Mouse (Mus musculus) G1E-ER4 (cell line): ENCODE results near the gene Srek1. TPM values are rescaled to one million over a fixed set of nuclear protein-coding genes. Genes with fewer than 3 reads are reported as not detected.

Experiments used
- GATA1 ChIP-seq: IDR thresholded peaks from one replicate; pipeline ENCODE4 v1.8.0; 2012; ENCODE audit warnings: low read length, inconsistent platforms
- polyA plus RNA-seq: library from polyadenylated mRNA; stranded (reverse); fragments of >175 nt; gene quantifications from 2 replicates; pipeline ENCODE4 v1.2.3, GENCODE M21; 2012

Gene Srek1
- polyA plus RNA-seq, result 42.3 and 79.5 TPM in 2 replicates

DNA sequence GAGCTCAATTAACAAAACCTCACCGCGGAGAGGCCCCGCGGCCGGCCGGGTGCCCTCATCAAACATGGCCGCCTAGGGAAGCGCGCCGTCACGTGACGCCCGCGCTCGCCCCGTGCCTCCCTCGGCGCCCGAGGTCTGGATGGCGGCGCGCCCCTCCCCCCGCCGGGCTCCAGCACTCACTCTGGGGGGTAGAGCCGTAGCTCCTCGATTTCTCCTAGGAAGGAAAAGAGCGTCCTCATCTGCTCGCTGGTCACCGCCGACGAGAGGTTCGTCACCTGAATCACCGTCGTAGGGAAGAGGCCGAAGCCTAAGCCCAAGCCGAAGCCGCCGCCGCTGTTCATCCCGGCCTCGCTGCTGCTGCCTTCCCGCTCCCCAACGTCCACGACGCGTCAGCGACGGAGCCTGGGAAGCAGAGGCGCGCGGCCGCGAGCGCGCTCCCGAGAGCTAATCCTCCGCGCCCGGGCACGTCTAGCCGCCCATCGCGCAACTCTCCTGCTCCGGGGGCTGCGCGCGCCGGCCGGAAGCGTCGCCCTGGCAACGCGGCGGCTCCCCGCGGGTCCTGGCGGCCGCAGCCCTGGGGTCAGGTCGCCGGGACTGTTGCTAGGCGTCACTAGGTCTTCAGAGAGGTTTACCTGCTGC, at the start of gene Srek1:
Srek1 (minus strand) TSS at position 490 of the 639 bp plus-strand sequence.
- no peak for TF ChIP-seq GATA1

DNA sequence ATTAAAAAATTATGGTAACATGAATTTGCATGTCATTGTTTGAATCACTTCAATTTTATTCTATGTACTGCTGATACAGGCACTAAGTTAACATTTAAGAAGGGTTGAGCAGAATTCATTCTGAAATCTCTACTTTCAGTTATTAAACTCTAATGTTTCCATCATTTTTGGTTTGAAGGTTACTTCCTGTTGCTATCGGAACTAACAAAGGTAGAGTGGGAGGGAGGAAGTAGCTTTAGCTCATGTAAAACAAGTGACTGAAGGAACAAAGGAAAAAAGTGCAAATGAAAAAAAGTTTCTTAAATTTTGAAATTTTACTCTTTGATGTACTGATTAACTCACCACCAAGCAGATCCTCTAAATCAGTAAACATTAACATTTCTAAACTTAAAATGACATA, 47.9 kb upstream of the Srek1 start:
- TF ChIP-seq GATA1, result no peak

DNA sequence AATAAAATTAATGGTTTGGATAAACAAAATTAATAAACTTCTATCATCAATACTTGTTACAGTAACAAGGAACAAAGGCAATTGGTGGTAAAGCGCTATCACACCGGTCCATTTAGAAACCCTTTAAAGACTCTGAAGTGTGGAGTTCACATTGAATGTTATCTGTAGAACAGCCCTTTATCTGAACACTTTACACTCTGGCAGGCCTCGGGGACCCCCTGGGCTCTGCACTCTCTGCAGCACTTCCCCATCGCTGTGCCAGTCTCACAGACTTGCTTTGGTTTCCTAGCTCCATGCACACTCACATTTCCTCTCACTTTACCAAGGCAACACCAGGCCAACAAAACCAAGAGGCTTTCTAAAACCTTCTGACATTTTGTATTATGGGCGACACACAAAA, 45.0 kb upstream of the Srek1 start:
- no peak for TF ChIP-seq GATA1

DNA sequence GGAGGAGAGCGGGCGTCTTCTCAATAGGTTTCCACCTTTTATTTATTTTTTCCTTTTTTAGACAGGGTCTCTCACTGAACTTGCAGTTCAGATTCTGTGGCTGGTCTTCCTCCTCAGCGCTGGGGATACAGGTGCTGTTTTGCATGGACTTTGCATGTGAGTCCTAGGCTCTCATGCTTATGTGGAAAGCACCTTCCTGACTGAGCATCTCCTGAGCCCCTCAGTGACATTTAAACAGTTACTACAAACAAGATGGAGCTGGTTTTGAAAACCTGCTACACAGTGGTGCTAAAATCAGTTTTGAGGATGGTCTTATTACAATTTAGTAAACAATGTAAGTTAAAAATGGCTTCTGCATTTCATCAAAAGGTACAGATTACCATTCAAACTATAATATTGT, 43.5 kb upstream of the Srek1 start:
- no peak for TF ChIP-seq GATA1

DNA sequence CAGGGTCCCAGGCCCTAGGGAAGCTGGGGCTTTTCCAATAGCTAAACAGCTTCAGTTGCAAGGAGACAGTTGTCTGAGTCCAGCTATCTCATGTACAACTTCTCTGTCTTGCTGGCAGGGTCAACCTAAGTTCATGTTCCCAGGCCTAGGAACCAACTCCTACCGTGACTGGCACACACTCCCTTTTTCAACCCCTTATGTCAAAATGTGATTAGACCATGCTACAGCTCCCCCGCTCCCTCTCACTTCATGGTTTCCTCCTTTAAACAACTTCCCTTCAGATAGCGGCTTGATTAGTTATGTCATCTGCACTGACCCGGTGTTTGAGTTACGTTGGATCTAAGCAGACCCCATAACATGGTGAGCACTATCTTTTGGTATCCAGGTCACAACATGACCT, 33.1 kb upstream of the Srek1 start:
- TF ChIP-seq GATA1, result no peak

DNA sequence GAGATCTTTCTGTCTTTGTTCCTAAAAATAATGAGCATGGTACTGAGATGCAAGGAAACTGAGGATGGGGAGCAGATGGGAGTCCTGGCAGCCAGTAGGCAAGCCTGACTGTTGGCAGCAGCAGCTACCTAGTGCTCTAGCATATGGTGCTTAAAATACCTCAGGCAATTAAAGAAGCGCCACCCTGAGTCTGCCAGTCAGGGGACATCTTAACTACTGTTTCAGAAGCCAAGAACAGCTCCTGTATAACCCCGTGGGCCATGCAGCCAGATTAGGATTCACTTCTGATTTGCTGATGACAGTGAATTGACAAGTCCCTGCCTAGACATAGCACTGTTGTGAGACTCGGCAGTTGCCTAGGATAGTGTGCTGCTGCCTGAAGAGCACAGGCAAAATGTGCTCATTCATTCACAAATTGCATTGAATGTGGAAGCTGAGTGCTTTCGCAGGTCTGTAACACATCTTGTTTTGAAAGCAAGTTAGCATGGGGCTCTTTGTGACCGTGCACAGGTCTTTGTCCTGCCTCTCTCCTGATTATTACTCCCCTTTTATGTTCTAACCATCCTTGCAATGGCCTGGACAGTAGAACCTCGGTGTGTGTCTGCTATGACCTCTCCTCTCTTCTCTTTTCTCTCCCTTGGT, 31.9 kb upstream of the Srek1 start:
- no peak for TF ChIP-seq GATA1

DNA sequence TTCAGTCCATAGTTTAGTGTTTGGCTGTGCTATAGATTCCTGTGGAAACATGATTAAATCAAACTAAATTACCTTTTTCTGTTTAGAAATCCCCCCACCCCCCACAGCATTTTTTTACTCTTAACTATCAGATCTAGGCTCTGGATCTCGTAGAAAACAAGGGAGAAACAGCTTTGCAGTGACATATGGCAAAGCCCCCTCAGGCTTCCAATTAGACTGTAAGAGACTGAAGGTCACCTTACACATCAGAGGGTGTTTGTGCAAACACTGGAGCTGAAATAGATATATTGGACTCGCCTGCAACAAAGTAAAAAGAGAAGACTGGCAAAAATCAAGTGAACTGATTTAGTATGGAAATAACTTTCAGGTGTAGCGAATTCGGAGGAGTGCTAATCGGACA, 29.3 kb upstream of the Srek1 start:
- TF ChIP-seq GATA1, result no peak

DNA sequence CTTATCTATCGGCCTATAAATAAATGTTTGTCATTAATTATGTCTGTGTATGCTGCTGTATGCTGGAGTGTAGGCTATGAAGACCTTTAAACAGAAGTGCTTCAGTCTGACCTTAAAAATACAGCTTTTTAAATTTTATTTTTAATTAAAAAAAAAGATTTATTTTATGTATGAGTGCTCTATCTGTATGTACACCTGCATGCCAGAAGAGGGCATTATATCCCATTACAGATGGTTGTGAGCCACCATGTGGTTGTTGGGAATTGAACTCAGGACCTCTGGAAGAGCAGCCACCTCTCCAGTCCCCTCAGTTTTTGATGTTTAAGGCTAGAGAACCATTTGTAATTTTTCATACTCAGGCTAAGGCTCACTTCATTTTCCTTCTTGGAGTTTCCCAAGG, 26.6 kb upstream of the Srek1 start:
- no peak for TF ChIP-seq GATA1

DNA sequence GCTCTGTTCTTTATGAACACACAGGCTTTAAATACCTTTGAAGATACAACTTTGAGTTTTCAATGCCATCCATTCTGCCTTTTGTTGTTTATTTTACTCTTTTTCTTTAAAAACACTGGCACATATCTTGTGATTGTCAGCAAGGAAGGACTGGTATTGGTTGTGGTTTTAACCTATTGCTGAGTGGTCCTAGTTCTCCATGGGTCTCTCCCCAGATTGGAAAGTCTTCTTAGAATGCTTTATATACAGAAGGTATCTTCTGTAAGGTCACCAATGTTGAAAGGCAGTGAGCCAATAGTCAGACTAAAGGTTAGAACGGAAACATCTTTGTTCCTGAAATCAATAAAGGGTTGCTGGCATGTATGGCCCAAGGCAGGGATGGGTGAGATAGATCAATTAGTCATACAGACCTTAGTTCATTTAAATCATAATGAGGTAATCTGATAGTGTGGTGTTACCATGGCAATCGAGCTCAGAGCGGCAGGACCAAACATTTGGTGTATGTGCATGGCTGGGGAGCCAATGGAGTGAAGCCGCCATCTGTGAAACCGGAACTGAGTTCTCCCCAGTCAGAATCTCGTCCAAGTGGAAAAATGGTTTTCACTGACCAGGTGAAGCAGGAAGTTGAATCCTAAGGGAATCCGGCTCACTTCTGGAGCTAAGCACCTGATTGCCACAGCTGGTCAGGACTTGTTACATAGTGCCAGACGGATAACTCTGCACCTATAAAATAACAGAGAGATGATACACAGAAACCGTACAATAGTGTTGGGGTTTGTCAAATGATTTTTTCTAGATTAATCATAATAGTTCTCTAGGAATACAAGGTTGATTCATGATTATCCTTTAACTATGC, 20.5 kb upstream of the Srek1 start:
- no peak for TF ChIP-seq GATA1

DNA sequence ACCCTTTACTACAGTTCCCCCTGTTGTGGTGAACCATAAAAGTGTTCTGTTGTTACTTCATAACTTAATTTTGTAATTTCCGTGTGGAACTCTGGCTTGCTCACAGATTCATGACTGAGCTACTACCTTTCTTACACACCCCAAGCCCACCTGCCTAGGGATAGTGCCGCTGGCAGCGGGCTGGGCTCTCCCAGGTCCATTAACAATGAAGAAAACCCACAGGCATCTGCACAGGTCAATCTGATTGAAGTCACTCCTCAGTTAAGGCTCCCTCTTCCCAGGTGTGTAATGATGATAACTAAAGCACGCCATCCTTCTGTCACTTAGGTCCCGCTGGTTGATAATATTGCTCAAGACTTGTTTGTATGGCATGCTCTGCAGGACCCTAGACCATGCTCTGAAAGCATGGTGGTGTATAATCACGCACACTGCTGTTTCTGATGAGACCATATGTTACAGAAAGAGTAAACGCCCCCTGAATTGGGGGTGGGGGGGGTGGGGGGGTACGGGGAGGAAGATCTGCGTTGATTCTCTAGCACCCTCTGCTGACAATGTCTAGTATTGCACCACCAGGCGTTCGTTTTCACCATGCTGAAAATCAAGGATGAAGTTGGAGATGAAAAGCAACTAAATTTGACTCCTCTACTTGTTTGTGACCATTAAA, 5.6 kb upstream of the Srek1 start:
- no peak for TF ChIP-seq GATA1

DNA sequence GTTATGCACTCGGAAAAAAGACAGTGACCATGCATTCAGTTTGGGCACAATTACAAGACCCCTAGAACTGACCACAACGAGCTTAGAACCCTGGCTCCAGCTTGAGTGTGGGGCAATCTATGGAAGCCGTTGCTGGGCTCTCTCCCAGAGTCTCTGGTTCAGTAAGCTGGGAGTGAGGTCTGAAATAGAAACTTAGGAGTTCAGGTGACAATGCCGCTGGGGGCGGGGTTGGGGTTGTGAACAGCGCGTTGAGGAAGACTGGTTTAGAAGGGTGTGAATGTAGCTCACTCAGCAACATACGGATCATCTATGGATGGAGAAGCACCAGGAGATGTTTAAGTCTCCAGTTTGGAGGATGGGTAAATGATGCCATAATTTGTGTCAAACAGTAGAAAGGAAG, 2.7 kb upstream of the Srek1 start:
- TF ChIP-seq GATA1, result no peak

DNA sequence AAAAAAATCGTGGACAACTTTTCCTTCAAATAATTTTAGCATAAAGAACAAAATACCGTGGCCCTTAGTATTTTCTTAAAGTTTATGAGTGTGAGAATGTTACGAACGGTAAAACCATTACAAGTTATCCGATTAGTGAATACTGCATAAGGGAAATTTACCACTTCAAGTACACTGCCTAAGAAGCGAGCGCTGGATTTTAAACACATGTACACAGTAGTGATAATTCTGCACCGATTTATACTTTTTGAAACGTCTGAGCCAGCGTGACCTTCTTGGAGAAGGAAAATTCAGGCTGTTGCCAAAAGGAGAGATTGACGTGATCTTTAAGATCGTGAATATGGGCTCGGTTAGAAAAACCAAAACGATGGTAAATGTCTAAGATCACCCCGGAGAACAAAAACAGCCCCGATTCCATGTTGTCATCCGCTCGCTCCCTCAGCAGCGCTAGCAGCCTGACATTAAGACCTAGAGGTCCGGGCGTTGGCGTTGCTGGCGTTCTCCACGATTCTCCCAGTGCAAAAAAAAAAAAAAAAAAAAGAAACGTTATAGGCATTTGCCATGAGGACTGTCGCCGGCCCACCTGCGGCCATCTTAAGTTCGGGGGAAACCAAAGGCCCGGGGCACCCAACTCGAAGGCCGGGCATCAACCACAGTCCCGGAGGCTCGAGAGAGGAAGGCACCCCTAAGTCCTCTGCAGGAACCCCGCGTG, 845 bp downstream of the Srek1 start:
- no peak for TF ChIP-seq GATA1

DNA sequence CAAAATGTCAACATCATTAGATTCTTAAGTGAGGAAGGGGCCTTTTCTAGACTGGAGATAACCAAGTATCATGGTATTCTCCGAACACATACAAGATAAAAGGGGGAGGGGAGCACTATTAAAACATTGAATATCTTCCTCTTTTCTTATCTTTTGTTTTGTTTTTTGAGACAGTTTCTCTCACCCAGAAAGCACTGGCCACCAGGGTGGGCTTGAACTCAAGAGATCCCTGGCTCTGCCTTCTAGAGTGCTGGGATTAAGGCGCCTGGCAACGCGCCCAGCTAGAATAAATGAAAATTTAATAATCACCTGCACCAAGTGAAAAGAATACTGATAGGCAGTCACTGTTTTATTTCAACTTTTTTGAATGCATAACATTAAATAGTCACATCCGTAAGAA, 1.5 kb downstream of the Srek1 start:
- peak; percentile 32 for TF ChIP-seq GATA1

DNA sequence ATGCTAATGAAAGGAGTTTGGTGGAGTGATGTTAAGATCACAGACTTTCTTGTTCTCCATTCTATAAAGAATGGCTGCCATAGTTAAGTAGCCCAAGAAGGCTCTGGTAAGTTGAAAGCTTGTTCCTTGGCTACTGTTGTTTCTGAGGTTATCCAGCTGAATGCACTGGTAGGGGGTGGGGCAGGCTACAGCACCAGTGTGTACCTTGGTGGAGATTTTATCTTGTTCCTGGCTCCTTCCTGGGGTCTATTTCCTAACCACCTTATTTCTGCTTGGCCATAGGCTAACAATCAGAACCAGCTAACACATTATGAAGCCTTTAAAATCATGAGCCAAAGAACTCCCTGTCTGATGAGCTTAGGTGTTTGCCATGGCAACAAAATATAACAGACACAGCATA, 3.6 kb downstream of the Srek1 start:
- no peak for TF ChIP-seq GATA1

DNA sequence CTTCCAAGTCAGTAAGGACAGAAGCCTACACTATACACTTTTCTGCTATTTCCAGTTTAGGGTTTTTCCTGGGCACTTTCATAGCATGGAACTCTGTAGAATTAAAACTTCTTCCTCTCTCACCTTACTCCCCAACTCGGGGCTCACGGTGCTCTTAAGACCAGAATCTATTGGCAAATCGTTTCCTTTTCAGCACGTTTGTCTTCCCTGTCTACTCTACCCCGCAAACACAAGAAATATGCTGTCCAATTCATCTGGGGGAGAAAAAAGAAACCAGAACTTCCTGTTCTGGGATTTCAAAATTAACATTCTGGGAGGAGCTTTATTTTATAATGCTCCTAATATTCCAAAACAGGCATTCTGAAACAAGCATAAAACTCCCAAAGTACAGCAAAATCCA, 6.5 kb downstream of the Srek1 start:
- TF ChIP-seq GATA1, result no peak
